Mouse (Mus musculus): ENCODE data around the gene Naa50.

DNA sequence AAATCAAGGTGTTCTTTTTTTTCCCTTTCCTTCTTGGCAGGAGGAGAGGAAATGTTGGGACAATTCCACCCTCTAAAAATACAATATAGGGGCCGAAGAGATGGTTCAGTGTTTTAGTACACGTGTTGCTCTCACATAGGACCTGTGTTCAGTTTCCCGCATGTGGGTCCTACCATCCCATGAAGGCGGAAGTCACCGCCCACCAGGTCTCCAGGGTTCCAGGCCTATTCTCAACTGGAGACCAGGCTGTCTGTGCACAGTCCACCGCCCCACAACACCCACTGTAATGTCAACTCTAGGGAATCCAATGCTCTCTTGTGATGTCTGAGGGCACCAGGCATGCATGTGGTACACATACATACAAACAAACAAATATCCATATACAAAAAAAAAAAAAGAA, 17.5 kb upstream of the Naa50 start:
- TF ChIP-seq TCF12 (IDR thresholded peaks at IDR 0.05; ENCODE audit: low read depth, low read length): no peak
- TF ChIP-seq POLR2A (IDR thresholded peaks at IDR 0.05; ENCODE audit: low read depth, low read length): no peak
- no peak for TF ChIP-seq RCOR1 (conservative IDR thresholded peaks at IDR 0.05; ENCODE audit: low read depth, low read length)
- TF ChIP-seq CTCF (conservative IDR thresholded peaks at IDR 0.05 in 1 of 2, IDR thresholded peaks at IDR 0.05 in 1 of 2; ENCODE audit: low read depth in 2 of 2, low read length in 2 of 2): no peak
- TF ChIP-seq MXI1 (IDR thresholded peaks at IDR 0.05; ENCODE audit: low read depth, low read length): no peak
- TF ChIP-seq ELF1 (IDR thresholded peaks at IDR 0.05; ENCODE audit: low read depth, low read length): no peak
- TF ChIP-seq CHD2 (IDR thresholded peaks at IDR 0.05; ENCODE audit: low read length): no peak
- TF ChIP-seq UBTF (IDR thresholded peaks at IDR 0.05; ENCODE audit: low read depth, low read length): no peak
- TF ChIP-seq HCFC1 (IDR thresholded peaks at IDR 0.05; ENCODE audit: low read depth, low read length): no peak
- TF ChIP-seq JUN (IDR thresholded peaks at IDR 0.05; ENCODE audit: insufficient read depth, low read depth, low read length): no peak
- TF ChIP-seq NRF1 (IDR thresholded peaks at IDR 0.05; ENCODE audit: low read depth, low read length): no peak

Measured in CH12.LX (cell line).